Mouse (Mus musculus): ENCODE data around the gene Ngly1.

Ngly1 gene

GRCm38 (mm10) chr14:16249171-16249874 is at the start of gene Ngly1, which contains the start of gene Oxsm:
Ngly1 (plus strand) TSS chr14:16249280.
Oxsm (minus strand) TSS chr14:16249808.
- peak; percentile 77 for DNase-seq (ENCODE audit: low read depth, low spot score)

GRCm38 (mm10) chr14:16200220-16200912 is 48.7 kb upstream of the Ngly1 start:
- DNase-seq (ENCODE audit: low read depth, low spot score), result no peak

- no peak for DNase-seq (ENCODE audit: low read depth, low spot score)
Measured at GRCm38 (mm10) chr14:16200969-16201638, 48.0 kb upstream of the Ngly1 start.

- no peak for DNase-seq (ENCODE audit: low read depth, low spot score)
Measured at GRCm38 (mm10) chr14:16201673-16202072, 47.4 kb upstream of the Ngly1 start.

GRCm38 (mm10) chr14:16207722-16208121 is 41.4 kb upstream of the Ngly1 start:
- DNase-seq (ENCODE audit: low read depth, low spot score), result no peak

GRCm38 (mm10) chr14:16219015-16219414 is 30.1 kb upstream of the Ngly1 start:
- DNase-seq (ENCODE audit: low read depth, low spot score), result no peak

GRCm38 (mm10) chr14:16229395-16229794 is 19.7 kb upstream of the Ngly1 start:
- DNase-seq (ENCODE audit: low read depth, low spot score), result no peak

GRCm38 (mm10) chr14:16230581-16230980 is 18.5 kb upstream of the Ngly1 start:
- no peak for DNase-seq (ENCODE audit: low read depth, low spot score)

- DNase-seq (ENCODE audit: low read depth, low spot score), result no peak
Measured at GRCm38 (mm10) chr14:16233515-16233914, 15.6 kb upstream of the Ngly1 start.

- no peak for DNase-seq (ENCODE audit: low read depth, low spot score)
Measured at GRCm38 (mm10) chr14:16236466-16236865, 12.6 kb upstream of the Ngly1 start.

- DNase-seq (ENCODE audit: low read depth, low spot score), result no peak
Measured at GRCm38 (mm10) chr14:16242193-16242815, 6.8 kb upstream of the Ngly1 start.

- DNase-seq (ENCODE audit: low read depth, low spot score), result peak; percentile 72
Measured at GRCm38 (mm10) chr14:16242947-16243602, 6.0 kb upstream of the Ngly1 start.

GRCm38 (mm10) chr14:16243603-16244209 is 5.4 kb upstream of the Ngly1 start:
- DNase-seq (ENCODE audit: low read depth, low spot score), result peak; percentile 46

GRCm38 (mm10) chr14:16244370-16244769 is 4.7 kb upstream of the Ngly1 start:
- no peak for DNase-seq (ENCODE audit: low read depth, low spot score)

- DNase-seq (ENCODE audit: low read depth, low spot score), result peak; percentile 51
Measured at GRCm38 (mm10) chr14:16245127-16245526, 4.0 kb upstream of the Ngly1 start.

GRCm38 (mm10) chr14:16246340-16246912 is 2.7 kb upstream of the Ngly1 start:
- no peak for DNase-seq (ENCODE audit: low read depth, low spot score)

- DNase-seq (ENCODE audit: low read depth, low spot score), result no peak
Measured at GRCm38 (mm10) chr14:16248135-16248534, 945 bp upstream of the Ngly1 start.

- DNase-seq (ENCODE audit: low read depth, low spot score), result no peak
Measured at GRCm38 (mm10) chr14:16248603-16249157, 400 bp upstream of the Ngly1 start.

GRCm38 (mm10) chr14:16250099-16250498 is 1.0 kb downstream of the Ngly1 start:
- DNase-seq (ENCODE audit: low read depth, low spot score), result no peak

GRCm38 (mm10) chr14:16255745-16256144 is 6.7 kb downstream of the Ngly1 start:
- DNase-seq (ENCODE audit: low read depth, low spot score), result no peak

Measured in c-Kit-negative CD71-positive TER-119-positive erythroid progenitor cells, embryonic 14.5 days (primary cell).